Mouse (Mus musculus) liver, embryonic 14.5 days (tissue): ENCODE measurements around the gene Ctla4.

Experiments
- CTCF ChIP-seq: IDR thresholded peaks from 2 replicates; pipeline ENCODE4 v1.5.1; 2016; ENCODE audit warnings: antibody characterized with exemption, low read depth, control low read depth
- EP300 ChIP-seq: IDR thresholded peaks from 2 replicates; pipeline ENCODE4 v1.6.1; 2016; ENCODE audit warnings: antibody characterized with exemption, low read depth

GRCm38 (mm10) chr1:60853991-60854390, 32.8 kb upstream of the Ctla4 start:
- no peak for TF ChIP-seq EP300
- TF ChIP-seq CTCF, result no peak
